Mouse (Mus musculus): ENCODE measurements at regions not wholly inside any gene's neighbourhood (a gene's known extent, or its start where the extent isn't known, plus 50 kb on each side); places are given as distances from the start of the nearest gene placed in this dataset.

DNA sequence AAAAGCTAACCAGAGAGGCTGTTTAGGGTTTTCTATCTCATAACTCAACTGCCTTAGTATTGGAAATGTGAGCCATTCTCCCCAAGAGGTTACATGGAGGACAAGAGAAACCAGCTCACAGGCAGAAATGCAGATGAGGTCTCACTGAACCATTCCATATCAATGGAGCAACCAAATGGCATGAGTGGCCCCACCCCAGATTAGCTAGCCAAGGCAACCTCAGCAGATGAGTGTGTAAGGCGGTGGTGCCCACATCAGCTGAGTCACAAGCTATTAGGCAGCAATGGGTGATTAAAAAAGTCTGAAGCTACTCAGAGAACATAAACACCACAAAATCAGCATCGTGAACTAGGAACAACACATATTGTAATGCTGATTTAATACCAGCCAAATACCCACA, 133.2 kb downstream of the Lpin1 start:
- DNase-seq (ENCODE audit: low read depth, low spot score), result peak; percentile 85

DNA sequence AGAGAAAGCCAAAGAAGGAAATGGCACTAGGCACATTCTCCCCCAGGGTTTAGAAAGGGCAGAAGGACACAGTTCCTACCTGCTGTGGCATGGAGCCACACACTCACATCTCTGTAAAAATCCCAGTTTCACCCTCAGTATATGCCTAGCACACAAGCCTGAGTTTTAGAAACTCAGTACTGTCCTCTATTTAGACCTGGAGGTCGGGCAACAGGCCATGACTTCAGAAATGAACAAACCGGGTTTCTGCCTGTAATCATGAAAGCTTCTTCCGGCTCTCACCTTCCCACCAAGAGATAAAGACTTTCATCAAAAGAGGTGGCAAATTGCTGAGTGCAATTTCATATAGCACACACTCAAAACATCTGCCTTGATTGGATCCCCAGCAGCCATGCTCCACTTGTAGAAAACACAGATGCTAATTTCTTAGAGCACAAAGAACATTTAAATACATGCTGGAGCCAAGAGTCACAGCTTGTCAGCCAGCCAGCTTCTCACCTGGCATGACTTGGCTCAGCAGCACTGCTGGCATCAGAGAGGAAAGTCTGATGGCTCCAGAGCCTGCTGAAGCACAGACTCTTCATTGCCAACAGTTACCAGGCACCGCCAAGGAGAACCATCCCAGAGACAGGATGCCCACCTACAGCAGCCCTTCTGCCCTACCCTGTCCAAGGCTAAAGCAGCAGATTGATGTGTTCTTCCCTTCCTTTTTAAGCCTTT, 136.2 kb downstream of the Lpin1 start:
- DNase-seq (ENCODE audit: low read depth, low spot score), result no peak

DNA sequence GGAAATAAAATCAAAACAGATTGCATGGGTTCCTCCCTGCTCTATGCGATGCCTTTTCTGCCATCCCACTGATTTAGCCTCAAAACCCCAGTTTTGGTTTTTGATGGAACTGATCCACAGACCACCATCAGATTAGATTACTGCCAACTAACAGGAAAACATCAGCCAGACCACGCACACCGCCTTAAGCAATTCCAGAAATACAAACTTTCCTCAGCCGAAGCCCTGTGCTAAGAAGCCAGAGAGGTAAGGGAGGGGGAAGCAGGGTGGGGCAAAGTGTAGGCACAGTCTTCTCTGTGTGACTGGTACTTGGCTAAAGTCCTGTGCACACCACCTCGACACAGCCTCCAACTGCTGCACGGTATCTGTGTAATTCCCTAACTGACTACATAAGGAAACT, 153.3 kb downstream of the Lpin1 start:
- DNase-seq (ENCODE audit: low read depth, low spot score), result no peak

DNA sequence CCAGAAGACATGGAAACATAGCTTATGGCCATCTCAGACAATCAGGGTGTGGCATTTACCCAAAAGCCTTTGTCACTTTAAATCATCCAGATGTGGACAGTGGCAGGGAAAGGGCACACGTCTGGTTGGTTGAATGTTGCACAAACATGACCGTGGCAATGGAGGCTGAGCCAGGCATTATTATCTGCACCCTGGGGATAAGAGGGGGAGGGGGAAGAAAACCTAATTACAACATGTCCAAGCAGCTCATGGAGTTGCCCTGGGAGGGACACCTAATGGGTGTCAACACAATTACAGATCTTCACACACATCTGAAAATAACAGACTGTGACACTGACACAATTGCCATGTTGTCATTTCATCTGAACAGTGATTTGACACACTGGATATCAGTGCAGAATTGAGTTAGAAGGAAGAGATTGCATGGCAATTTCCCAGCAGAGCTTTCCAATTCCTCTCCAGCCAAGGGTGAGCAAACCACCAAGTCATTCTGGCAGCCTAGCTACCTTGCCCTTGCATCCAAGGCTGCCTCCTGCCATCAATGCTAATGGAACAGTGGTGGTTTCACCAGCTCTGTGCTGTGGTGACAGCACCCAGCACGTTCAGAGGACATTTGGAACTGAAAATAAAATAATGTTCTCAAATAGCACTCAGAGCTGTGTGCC, 159.9 kb downstream of the Lpin1 start:
- DNase-seq (ENCODE audit: low read depth, low spot score), result no peak

DNA sequence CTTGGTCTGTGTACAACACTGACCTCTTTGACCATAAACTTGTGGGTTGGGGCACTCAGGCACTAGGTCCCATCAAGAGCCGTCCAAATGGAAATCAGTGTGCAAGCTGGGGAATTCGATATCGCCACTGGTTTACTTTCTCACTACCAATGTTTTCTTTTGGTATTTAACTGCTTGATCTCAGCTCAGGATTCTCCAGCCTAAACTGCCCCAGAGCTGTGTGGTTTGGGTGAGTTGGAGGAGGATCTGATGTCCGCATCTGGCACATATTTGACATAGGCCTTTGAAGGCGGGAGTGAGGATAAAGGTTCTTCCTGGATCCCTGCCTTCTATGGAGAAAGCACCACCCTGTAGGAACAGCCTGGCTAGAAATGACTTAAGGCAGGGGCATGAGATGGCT, 172.0 kb downstream of the Lpin1 start:
- DNase-seq (ENCODE audit: low read depth, low spot score), result no peak

DNA sequence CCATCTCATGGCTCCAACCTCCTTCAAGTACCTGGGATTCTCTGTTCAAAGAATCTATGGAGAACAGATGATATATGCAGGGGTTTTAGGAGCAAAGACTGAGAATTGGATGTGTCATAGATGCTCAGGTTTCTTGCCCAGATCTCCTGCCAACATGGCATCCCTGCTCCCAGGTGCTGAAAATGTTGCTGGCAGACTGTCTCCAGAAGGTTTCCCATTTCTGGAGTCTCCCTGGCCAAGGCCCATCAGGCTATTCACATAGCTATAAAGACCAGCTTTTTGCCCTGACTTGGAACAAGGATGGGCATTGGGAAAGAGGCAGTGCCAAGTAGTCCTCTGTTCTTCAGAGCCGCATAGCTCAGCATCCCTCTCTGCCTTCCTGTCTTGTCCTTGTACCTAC, 173.8 kb downstream of the Lpin1 start:
- no peak for DNase-seq (ENCODE audit: low read depth, low spot score)

DNA sequence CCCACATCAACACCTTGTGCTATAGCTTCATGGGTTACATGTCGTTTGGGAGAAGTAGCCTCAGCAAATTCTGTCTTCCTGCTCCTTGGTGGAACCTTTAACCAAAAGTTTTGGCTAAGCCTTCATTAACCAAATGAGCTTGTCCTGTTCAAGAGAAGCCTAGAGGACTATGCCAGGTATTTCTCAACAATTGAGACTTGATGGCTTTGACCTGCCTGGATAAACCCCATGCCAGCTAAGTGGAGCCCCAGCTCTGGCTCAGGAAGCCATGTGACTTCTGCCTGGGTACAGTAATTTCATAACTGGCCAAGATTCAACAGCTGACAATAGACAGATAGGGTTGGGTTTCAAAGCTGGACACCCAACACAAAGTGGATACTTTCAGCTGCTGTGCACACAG, 174.5 kb downstream of the Lpin1 start:
- DNase-seq (ENCODE audit: low read depth, low spot score), result no peak

DNA sequence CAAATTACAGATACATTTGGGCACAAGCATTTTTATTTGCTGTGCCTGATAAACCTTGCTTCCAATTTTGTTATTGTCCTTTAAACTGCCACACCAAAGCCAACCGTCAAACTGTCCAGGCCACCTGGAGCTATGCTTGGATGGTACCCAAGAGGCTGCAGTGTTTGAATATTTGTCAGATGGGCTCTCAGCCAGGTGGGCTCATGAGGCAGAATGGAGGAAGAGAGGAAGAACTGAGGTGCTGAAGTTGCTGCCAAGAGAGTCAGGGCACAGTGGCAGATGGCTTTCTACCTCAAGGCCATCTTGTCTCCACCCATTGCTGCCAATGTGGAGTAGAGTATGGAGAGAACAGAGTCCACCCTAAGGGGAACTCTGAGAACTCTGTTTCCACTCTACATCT, 176.0 kb downstream of the Lpin1 start:
- DNase-seq (ENCODE audit: low read depth, low spot score), result no peak

DNA sequence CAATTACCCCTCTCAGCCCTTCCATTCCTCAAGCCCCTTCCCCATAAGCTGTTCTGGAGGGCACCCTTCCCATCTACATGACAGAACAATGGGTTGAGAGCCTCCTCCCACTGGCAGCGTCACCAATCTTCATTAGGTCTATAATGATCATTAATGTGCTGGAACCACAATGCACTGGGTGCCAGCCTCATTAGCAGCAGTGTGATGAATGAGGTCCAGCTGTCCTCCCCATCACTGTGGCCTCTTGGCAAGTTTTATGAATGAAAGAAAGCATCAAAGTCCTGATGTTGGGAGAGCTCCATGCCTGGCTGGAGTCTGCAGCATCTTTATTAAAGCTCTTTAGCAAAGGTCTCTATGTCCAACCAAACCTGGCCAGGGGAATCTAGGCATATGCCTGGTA, 176.5 kb downstream of the Lpin1 start:
- no peak for DNase-seq (ENCODE audit: low read depth, low spot score)

DNA sequence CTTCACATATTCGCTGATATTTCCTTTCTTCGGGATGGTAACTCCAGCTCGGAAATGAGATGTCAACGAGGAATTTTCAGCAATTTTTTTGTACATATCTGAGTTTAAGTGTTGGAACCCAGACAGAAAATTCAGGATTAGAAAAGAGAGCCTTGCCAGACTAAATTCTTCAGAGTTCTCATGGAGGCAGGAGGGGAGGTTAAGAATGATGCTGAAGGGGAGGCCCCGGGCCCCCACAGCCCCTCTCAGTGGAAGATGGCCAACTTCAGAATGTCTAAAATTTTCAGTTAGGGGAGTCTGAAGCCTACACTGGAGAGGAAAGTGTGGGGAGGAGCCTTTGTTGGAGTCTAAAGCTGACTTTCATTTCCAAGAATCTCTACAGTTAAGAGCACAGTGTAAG, 184.8 kb downstream of the Lpin1 start:
- no peak for DNase-seq (ENCODE audit: low read depth, low spot score)

DNA sequence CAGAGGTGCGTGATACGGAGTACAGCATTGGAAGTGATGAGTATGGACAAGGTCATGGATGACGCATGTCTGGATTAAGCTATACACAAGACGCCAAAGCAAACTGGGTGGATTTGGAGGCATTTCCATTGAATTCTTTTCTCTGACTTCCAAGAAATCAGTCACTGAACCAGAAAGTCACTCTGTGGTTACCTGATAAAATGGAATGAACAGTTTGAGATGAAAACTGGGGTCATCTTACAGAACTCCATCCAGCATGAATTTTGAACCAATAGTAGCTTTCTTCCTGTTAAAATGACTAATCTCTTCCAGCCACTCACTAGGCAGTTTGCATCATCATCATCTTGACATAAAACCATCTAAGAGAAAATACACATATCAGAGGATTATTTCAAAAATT, 186.2 kb downstream of the Lpin1 start:
- DNase-seq (ENCODE audit: low read depth, low spot score), result peak; percentile 33

DNA sequence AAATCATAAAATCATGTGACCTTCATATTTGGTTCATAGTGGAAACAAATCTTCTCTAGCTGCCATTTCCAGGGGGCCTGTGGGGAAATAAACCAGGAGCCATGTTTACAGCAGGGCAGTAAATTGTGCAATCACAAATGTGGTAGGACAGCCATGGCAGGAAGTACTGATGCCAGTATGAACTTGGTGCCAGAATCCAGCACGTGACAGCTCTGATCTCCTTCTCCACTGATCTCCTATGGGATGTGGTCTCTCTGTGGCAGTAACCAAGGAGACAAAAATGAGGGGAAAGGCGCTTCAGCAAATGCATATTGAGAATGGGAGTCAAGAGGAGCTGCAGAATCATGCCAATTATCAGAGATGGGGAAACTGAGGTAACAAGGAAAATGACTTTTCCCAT, 215.0 kb downstream of the Lpin1 start:
- no peak for DNase-seq (ENCODE audit: low read depth, low spot score)

DNA sequence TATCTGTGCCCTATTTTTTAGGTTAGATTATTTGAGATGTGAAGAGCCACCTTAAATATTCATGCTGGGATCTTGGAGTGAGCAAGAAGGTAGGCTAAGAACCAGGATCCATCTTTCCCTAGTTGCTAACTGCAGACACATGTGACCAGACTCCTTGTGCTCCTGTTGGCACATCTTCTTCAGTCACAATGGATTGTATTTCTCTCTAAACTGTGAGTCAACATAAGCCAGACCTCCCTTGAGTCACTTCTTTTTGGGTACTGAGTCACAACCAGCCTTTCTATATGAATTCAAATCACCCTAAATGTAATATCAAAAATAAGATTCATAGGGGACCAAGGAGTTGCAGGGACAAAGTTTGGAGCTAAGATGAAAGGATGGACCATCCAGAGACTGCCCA, 217.9 kb downstream of the Lpin1 start:
- DNase-seq (ENCODE audit: low read depth, low spot score), result peak; percentile 72

DNA sequence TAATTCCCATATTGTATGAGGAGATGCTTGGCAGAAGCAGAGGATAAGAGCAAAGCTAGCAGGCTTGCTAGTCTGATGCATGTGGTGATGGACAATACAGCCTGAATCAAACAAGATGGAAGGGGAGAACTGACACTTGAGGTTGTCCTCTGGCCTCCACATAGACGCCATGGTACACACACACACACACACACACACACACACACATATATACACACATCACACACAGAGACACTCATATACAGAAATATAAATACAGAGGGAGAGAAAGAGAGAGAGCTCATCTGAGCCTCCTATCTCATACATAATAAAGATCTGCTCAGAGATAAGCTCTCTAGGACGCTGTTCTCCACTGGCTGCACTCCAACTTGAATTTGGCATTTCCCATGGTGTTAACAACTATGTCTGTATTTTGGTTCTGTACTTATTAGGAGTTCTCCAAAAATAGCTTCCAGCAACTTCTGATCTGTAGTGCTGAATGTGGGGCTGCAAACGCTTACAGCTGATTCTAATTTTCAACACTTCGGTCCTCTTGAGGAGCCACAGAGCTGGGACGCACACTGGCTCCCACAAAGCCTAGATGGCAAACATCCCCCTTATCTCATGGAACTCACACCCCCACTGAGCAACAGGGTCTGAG, 219.0 kb downstream of the Lpin1 start:
- DNase-seq (ENCODE audit: low read depth, low spot score), result peak; percentile 54

DNA sequence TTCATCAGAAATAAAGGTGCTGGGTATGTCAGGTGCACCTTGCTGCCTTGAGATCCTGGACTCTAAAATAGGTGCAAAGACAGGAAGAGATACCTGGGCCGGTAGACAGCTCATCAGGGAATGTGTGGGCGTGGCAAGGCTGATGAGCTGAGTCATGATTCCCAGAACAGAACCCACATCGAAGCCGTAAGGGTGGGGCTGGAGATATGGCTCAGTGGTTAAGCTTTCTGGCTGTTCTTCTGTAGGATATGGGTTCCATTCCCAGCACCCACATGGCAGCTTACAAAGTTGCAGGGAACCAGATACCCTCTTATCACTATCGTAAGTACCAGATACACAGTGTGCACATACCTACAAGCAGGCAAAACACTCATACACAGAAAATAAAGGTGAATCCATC, 219.6 kb downstream of the Lpin1 start:
- DNase-seq (ENCODE audit: low read depth, low spot score), result no peak

DNA sequence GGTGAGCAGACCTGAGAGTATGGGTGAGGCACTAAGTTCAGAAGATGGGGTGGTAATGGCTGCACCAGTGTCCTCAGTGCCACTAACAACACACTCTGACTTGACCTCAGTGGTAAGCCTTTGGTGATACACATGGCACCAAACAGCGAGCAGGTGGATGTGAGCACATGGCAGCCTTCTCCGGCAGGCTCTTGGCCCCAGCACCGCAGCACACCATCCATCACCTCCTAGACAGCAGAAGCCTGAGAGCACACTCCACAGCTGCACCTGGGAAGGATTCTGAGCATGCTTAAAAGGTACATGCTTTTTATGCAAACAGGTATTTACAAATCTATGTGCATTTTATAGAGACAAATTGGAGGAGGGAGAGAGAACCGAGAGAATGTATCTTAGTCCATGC, 223.7 kb downstream of the Lpin1 start:
- DNase-seq (ENCODE audit: low read depth, low spot score), result no peak

DNA sequence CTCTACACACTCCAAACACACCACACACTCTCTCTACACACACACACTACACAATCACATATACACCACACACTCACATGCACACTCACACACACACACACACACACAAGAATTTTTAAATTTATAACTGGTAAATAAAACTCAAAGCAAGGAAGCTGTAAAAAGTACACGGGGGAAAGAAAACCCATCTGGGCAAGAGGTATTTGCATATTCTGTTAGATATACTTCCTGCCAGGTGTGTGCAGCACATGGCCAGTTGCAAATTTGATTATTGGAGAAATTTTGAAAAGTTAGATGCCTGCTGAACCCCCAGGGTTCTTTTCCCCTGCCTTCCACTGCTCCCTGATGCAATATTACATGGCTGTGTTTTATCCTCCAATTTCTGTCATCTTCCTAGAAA, 226.4 kb downstream of the Lpin1 start:
- no peak for DNase-seq (ENCODE audit: low read depth, low spot score)

DNA sequence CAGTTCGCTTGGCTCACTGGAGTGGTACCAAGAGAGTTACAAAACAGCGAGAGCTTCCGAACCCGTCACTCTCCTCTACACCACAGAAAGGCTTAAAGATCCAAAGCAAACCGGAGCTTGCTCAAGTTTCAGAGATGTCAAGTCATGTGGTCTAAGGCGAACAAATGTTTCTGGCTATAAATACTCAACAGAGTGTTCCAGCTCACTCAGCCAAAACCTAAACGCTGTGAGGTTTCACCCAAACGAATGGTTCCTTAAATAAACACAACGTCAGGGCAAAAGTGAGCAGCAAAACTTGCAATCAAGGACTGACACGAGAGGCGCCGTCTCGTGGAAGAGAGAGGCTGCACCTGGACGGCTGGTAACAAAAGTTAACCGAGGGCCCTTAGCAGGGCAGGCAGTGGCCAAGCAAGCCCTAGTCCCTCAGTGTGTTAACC, 227.2 kb downstream of the Lpin1 start:
- DNase-seq (ENCODE audit: low read depth, low spot score), result no peak

DNA sequence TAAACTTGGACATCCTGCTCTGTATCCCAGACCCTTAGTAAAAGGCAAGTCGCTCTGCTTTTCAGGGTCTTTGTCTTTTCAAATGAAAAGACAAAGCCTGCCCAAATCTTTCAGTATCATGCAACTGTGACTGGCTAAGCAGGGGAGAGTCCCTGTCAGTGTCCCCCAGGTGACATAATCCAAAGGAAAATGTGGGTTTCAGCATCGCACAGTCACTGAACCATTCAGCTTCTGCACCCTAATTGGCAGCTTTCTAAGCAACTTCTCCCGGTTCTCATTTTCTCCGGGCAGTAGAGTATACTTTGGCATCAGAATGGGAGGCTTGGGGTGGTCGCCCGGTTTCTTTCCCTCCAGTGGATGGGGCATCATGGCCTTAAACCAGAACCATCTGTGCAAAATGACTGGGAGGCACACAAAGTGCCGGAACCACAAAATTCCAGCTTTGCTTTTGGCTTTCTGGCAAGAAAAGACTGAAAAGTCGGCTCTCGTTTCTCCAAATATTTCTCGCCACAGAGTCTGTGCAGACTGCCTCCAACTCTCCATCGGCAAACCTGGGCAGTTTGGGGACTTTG, 228.3 kb downstream of the Lpin1 start:
- peak; percentile 28 for DNase-seq (ENCODE audit: low read depth, low spot score)

DNA sequence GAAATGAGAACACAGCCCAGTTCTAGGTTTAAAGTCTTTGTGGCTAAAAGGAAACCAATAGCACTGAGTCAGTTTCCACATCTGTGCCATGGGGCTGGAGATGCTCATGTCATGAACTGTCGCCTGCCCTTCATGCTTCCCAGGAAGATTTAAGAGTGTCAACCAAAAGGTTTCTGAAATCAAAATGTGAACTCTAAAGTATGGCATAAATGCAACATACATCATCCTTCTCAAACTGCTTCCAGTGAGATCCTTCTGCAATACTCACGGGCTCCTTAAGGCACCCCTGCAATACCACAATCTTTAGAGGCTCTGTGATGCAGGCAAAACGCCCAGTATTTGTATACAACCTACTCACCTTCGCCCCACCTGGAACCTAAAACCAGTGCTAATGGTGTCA, 229.7 kb downstream of the Lpin1 start:
- DNase-seq (ENCODE audit: low read depth, low spot score), result peak; percentile 52

DNA sequence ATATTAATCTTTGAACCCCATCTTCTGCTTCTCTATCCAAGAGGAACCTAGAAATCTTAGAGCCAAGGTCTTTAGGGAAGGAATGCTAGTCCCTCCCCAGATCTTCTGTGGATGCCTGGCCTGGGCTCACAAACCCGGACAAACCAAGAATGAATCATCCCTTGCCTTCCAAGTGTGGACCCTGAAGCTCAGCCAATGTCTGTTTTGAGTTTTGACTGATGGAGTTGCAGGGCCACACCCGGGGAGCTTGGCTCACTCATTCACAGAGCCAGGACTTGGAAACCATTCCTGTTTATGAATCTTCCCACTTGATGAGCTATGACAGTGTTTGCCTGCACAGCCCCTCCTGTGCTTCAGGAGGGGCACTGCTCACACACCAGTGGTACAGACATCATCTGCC, 230.4 kb downstream of the Lpin1 start:
- DNase-seq (ENCODE audit: low read depth, low spot score), result peak; percentile 94

DNA sequence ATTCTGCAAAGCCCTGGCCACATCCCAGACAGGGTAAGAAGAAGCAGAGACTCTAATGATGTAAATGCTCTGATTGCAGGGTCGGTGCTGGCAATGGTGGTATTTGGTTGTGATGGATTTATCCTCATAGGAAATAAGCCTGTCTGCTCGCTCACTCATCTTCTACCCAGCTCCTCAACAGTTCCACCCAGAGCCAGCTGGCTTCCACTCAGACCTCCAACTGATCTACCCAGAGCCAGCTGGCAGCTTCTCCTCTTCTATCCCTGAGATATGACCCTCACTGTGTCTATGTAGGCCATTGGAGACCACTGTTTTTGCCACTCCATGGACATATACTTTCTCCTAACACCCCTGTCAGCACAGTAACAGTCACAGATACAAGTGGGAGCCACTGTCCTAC, 231.4 kb downstream of the Lpin1 start:
- DNase-seq (ENCODE audit: low read depth, low spot score), result peak; percentile 45

DNA sequence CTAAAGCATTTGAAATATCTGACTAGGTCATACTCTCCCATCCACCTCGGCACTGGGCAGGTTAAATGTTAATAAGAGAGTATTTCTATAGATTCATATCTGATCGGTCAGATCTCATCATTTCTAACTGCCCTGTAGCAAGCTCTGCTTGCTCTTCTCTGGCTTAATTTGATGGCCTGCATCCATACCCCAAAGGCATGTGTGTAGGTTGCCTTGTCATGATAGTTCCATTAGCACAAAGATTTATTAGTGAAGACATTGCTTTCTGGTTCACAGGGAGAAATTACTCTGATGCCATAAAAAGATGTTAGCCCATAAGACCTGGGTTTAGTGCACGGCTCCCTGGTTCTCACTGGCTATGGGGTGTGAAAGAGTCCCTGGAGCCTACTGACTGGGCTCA, 232.3 kb downstream of the Lpin1 start:
- DNase-seq (ENCODE audit: low read depth, low spot score), result peak; percentile 74

Measured in 3T3-L1 (cell line).